Mouse (Mus musculus) lung, embryonic 16.5 days (tissue): ENCODE measurements around the gene Pik3r5. TPM values are rescaled to one million over a fixed set of nuclear protein-coding genes. Genes with fewer than 3 reads are reported as not detected.

Experiments used
- ATAC-seq: fragments of 200-750 bp; cut with Nextera tagmentation; 2 replicates; pipeline ENCODE4 v1.8.0; 2017; ENCODE audit warnings: low read depth, mild to moderate bottlenecking, moderate library complexity
- H3K27ac ChIP-seq: fragments of 300-500 bp; sonication (generic); 2 replicates; pipeline ENCODE4 v1.5.1; 2014; ENCODE audit warnings: mild to moderate bottlenecking, control low read depth, low read length
- H3K27me3 ChIP-seq: fragments of 300-500 bp; sonication (generic); 2 replicates; pipeline ENCODE4 v1.6.1; 2014; ENCODE audit warnings: low read depth, low read length, mixed read lengths; ENCODE audit not compliant: control insufficient read depth, insufficient read depth
- H3K36me3 ChIP-seq: fragments of 300-500 bp; sonication (generic); 2 replicates; pipeline ENCODE4 v1.6.1; 2014; ENCODE audit warnings: low read length; ENCODE audit not compliant: control insufficient read depth, insufficient read depth
- H3K4me1 ChIP-seq: fragments of 300-500 bp; sonication (generic); replicated peaks from 2 replicates; pipeline ENCODE4 v1.6.1; 2014; ENCODE audit warnings: low read length, mixed read lengths; ENCODE audit not compliant: control insufficient read depth, insufficient read depth
- H3K4me2 ChIP-seq: fragments of 300-500 bp; sonication (generic); 2 replicates; pipeline ENCODE4 v1.6.1; 2014; ENCODE audit warnings: low read depth, low read length, control low read depth
- H3K4me3 ChIP-seq: fragments of 300-500 bp; sonication (generic); 2 replicates; pipeline ENCODE4 v1.5.1; 2014; ENCODE audit warnings: mild to moderate bottlenecking, low read length, control low read depth
- H3K9ac ChIP-seq: fragments of 300-500 bp; sonication (generic); 2 replicates; pipeline ENCODE4 v1.6.1; 2014; ENCODE audit warnings: low read length, control low read depth
- H3K9me3 ChIP-seq: fragments of 300-500 bp; sonication (generic); 2 replicates; pipeline ENCODE4 v1.6.1; 2016; ENCODE audit warnings: low read length; ENCODE audit not compliant: control insufficient read depth
- WGBS: fragments of 180-500 bp; shearing (Covaris S2); extraction: QIAGEN DNeasy Blood & Tissue Kit; methylation state at CpG from one replicate; pipeline ENCODE4 v1.1.7; 2014; 5-methylcytosine and 5-hydroxymethylcytosine counted together
- polyA plus RNA-seq: library from polyadenylated mRNA; unstranded; fragments of >200 nt; fragmentation: Nextera tagmentation; extraction: Ambion mirVana; gene quantifications from 2 replicates; pipeline ENCODE4 v1.2.1, GENCODE M21; 2015

Gene Pik3r5
- polyA plus RNA-seq, 1 experiment from 2014 or later: 0.55 TPM

GRCm38 (mm10) chr11:68387971-68388654 is 43.8 kb upstream of the Pik3r5 start:
- H3K4me2 ChIP-seq: no peak overlapping the region
- peaks cover 16% of the 10 kb centered on the region for H3K4me1 ChIP-seq
- no peak overlapping the region for H3K4me3 ChIP-seq
- no peak overlapping the region for H3K9ac ChIP-seq
- H3K36me3 ChIP-seq: no peaks in the 10 kb centered on the region
- no peaks in the 10 kb centered on the region for H3K9me3 ChIP-seq
- 67% methylated on average over 11 of the region's 11 CpGs for WGBS
- peaks cover 78% of the 10 kb centered on the region for H3K27me3 ChIP-seq
- no peak overlapping the region for H3K27ac ChIP-seq
- no peak for ATAC-seq

- H3K27me3 ChIP-seq: peaks cover 73% of the 10 kb centered on the region
- ATAC-seq: no peak
- WGBS: 58% methylated on average over 1 of the region's 1 CpGs
- H3K4me3 ChIP-seq: no peak overlapping the region
- H3K9me3 ChIP-seq: no peaks in the 10 kb centered on the region
- H3K27ac ChIP-seq: no peak overlapping the region
- H3K4me1 ChIP-seq: peaks cover 16% of the 10 kb centered on the region
- H3K9ac ChIP-seq: no peak overlapping the region
- no peak overlapping the region for H3K4me2 ChIP-seq
- H3K36me3 ChIP-seq: no peaks in the 10 kb centered on the region
Measured at GRCm38 (mm10) chr11:68388655-68389015, 43.3 kb upstream of the Pik3r5 start.

GRCm38 (mm10) chr11:68389621-68390020 is 42.3 kb upstream of the Pik3r5 start:
- WGBS: 14% methylated on average over 8 of the region's 8 CpGs
- no peaks in the 10 kb centered on the region for H3K36me3 ChIP-seq
- peaks cover 65% of the 10 kb centered on the region for H3K27me3 ChIP-seq
- no peak overlapping the region for H3K27ac ChIP-seq
- ATAC-seq: no peak
- H3K9me3 ChIP-seq: no peaks in the 10 kb centered on the region
- H3K4me1 ChIP-seq: peaks cover 15% of the 10 kb centered on the region
- no peak overlapping the region for H3K4me2 ChIP-seq
- H3K9ac ChIP-seq: no peak overlapping the region
- no peak overlapping the region for H3K4me3 ChIP-seq

- Histone ChIP-seq H3K9ac (no peak overlapping the region), H3K9me3 (no peaks in the 10 kb centered on the region), H3K27me3 (peaks cover 56% of the 10 kb centered on the region), H3K36me3 (no peaks in the 10 kb centered on the region), H3K27ac (no peak overlapping the region), H3K4me1 (peaks cover 4% of the 10 kb centered on the region), H3K4me2 (no peak overlapping the region), H3K4me3 (no peak overlapping the region)
- ATAC-seq: no peak
- WGBS: 11% methylated on average over 19 of the region's 19 CpGs
Measured at GRCm38 (mm10) chr11:68390381-68391287, 41.3 kb upstream of the Pik3r5 start.

GRCm38 (mm10) chr11:68393897-68394490 is 37.9 kb upstream of the Pik3r5 start:
- 34% methylated on average over 2 of the region's 2 CpGs for WGBS
- Histone ChIP-seq H3K9me3 (0 out of 2 replicates have a peak, but pooled peaks cover 2% of the 10 kb centered on the region), H3K9ac (no peak overlapping the region), H3K36me3 (no peaks in the 10 kb centered on the region), H3K27me3 (peaks cover 62% of the 10 kb centered on the region), H3K27ac (no peak overlapping the region), H3K4me1 (peaks cover 4% of the 10 kb centered on the region; the same call in 1 of the 2 replicates), H3K4me3 (no peak overlapping the region), H3K4me2 (no peak overlapping the region)
- ATAC-seq: no peak

GRCm38 (mm10) chr11:68394749-68395148 is 37.2 kb upstream of the Pik3r5 start:
- no peak for ATAC-seq
- WGBS: 37% methylated on average over 4 of the region's 4 CpGs

GRCm38 (mm10) chr11:68395546-68395945 is 36.4 kb upstream of the Pik3r5 start:
- 55% methylated on average over 5 of the region's 5 CpGs for WGBS
- peaks cover 62% of the 10 kb centered on the region for H3K27me3 ChIP-seq
- H3K9ac ChIP-seq: no peak overlapping the region
- no peak for ATAC-seq
- no peaks in the 10 kb centered on the region for H3K36me3 ChIP-seq
- no peak overlapping the region for H3K4me3 ChIP-seq
- no peak overlapping the region for H3K27ac ChIP-seq
- H3K9me3 ChIP-seq: 0 out of 2 replicates have a peak, but pooled peaks cover 2% of the 10 kb centered on the region
- H3K4me1 ChIP-seq: peaks cover 17% of the 10 kb centered on the region
- no peak overlapping the region for H3K4me2 ChIP-seq

More at GRCm38 (mm10) chr11:68394749-68395148, 37.2 kb upstream of the Pik3r5 start:
- 0 out of 2 replicates have a peak, but pooled peaks cover 2% of the 10 kb centered on the region for H3K9me3 ChIP-seq
- no peak overlapping the region for H3K9ac ChIP-seq
- no peak overlapping the region for H3K27ac ChIP-seq
- no peaks in the 10 kb centered on the region for H3K36me3 ChIP-seq
- H3K4me3 ChIP-seq: no peak overlapping the region
- H3K4me1 ChIP-seq: peaks cover 10% of the 10 kb centered on the region
- H3K27me3 ChIP-seq: peaks cover 60% of the 10 kb centered on the region
- no peak overlapping the region for H3K4me2 ChIP-seq

GRCm38 (mm10) chr11:68398891-68399547 is 32.9 kb upstream of the Pik3r5 start:
- H3K9ac ChIP-seq: peak overlapping the region; percentile 64; the same call in 1 of the 2 replicates
- H3K27ac ChIP-seq: no peak overlapping the region
- ATAC-seq: no peak
- H3K36me3 ChIP-seq: no peaks in the 10 kb centered on the region
- peaks cover 21% of the 10 kb centered on the region for H3K4me1 ChIP-seq
- H3K4me3 ChIP-seq: peak overlapping the region; percentile 55
- peak overlapping the region; percentile 98 for H3K4me2 ChIP-seq
- WGBS: 16% methylated on average over 24 of the region's 24 CpGs
- H3K9me3 ChIP-seq: 0 out of 2 replicates have a peak, but pooled peaks cover 2% of the 10 kb centered on the region
- H3K27me3 ChIP-seq: peaks cover 55% of the 10 kb centered on the region
